15 mouse cellular contexts compared by ENCODE assay signal in the genomic region with DNA sequence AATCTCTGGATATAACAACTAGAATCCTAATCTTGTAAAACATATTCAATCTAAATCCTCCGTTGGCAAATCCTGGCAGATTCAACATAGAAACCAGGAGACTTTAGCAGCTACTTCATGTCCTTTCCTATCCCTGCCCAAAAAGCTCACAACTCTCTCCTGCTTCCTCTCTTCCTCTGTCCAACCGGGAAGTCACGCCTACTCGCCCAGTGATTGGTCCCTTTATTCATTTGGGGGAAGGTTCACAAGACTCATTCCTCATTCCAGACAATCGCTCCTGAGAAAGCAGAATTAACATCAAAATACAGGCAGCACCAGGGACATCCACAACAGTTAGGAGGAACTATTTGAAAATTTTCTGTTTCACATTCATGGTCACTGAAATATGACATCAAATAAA.
DNase-seq lines count a peak whose midpoint lies in the region; TF ChIP-seq lines count a peak whose summit lies in the region.
"Had no signal": no experiment of that assay in that cellular context is flagged by ENCODE, and none has a peak within 500 bp of the region (broad histone marks: within the 10 kb centered on the region; RNA-seq: fewer than 3 reads in every experiment).

No protein-coding gene starts in this region.

- WGBS in thymus, adult 2 months: 61% methylated on average over 5 of the region's 5 CpGs

- DNase-seq in cerebellum, postnatal 10 days: peak; percentile 23 to 35
- DNase-seq in cerebellum, adult 18-20 months: no peak
- DNase-seq in retina, postnatal 1 day: peak; percentile 5
- DNase-seq in retina, embryonic 14.5 days (ENCODE audit: low spot score): no peak
- peak; percentile 13 for DNase-seq in mesoderm, embryonic 11.5 days (ENCODE audit: low read depth, low spot score)
- DNase-seq in thymus, adult 2 months: no peak
- no peak for DNase-seq in gastrocnemius, adult 2 months
- no peak for DNase-seq in left cerebral cortex, adult 18-20 months (ENCODE audit: low spot score in 2 of 2)
- DNase-seq: heart, adult 2 months; heart, postnatal 4 days; kidney, postnatal 10 days; layer of hippocampus, postnatal 36 days; lung, postnatal 14 days; thymus, adult 18-20 months had no signal

- intact Hi-C loops in gastrocnemius, adult 2 months (cut with DNase I): no loop called here

- H3K4me1 ChIP-seq in thymus, adult 2 months (replicated peaks; ENCODE audit: control insufficient read depth, insufficient read depth, low read length): no peaks in the 10 kb centered on the region
- H3K4me1 ChIP-seq: limb, embryonic 15.5 days had no signal

- no peak for TF ChIP-seq POLR2A in thymus, adult 2 months (IDR thresholded peaks at IDR 0.05; ENCODE audit: control insufficient read depth, extremely low read depth, insufficient read depth, low read length, poor library complexity)

- no peak overlapping the region for H3K27ac ChIP-seq in thymus, adult 2 months (ENCODE audit: control insufficient read depth, insufficient read depth, low read length)
- no peak overlapping the region for H3K27ac ChIP-seq in gastrocnemius, adult 2 months
- H3K27ac ChIP-seq: heart, adult 2 months; limb, embryonic 15.5 days had no signal

- no peak for TF ChIP-seq CTCF in thymus, adult 2 months (IDR thresholded peaks at IDR 0.05; ENCODE audit: borderline replicate concordance, control insufficient read depth, extremely low read depth, insufficient read depth, low read length, poor library complexity)
- no peak for TF ChIP-seq CTCF in gastrocnemius, adult 2 months (IDR thresholded peaks at IDR 0.05)

- no peak overlapping the region for H3K4me3 ChIP-seq in thymus, adult 2 months (ENCODE audit: control insufficient read depth, insufficient read depth, low read length)
- H3K4me3 ChIP-seq in gastrocnemius, adult 2 months: no peak overlapping the region
- H3K4me3 ChIP-seq: heart, adult 2 months; limb, embryonic 15.5 days had no signal

- no peaks in the 10 kb centered on the region for H3K36me3 ChIP-seq in thymus, adult 2 months (ENCODE audit: control insufficient read depth, insufficient read depth, low read length)
- H3K36me3 ChIP-seq: limb, embryonic 15.5 days had no signal

- no peaks in the 10 kb centered on the region for H3K27me3 ChIP-seq in thymus, adult 2 months (ENCODE audit: control insufficient read depth, insufficient read depth, low read length)
- H3K27me3 ChIP-seq: limb, embryonic 15.5 days had no signal

Comparison
In these comparisons a context has a peak if more than half of its experiments do, and no peak if none do; other contexts are left out.
1. DNase-seq: peak in cerebellum, postnatal 10 days (2 of 2), retina, postnatal 1 day (single experiment) and mesoderm, embryonic 11.5 days (single experiment); none in cerebellum, adult 18-20 months (0 of 2), retina, embryonic 14.5 days (single experiment), thymus, adult 2 months (single experiment), gastrocnemius, adult 2 months (single experiment) and left cerebral cortex, adult 18-20 months (0 of 2).